Mouse (Mus musculus): ENCODE data around the gene Thap7. TPM values are rescaled to one million over a fixed set of nuclear protein-coding genes. Genes with fewer than 3 reads are reported as not detected.
"Not testable (repeated sequence)": the region's sequence is repeated elsewhere in the genome, so short reads cannot be mapped to it uniquely, and the experiment has no call there.

The Thap7 gene
- polyA plus RNA-seq, 1 experiment from 2014 or later, result 41.0 TPM

- no peak for ATAC-seq (ENCODE audit: low FRiP score, low TSS enrichment)
- H3K4me2 ChIP-seq (replicated peaks; ENCODE audit: low read depth), result no peak overlapping the region
- H3K9me3 ChIP-seq (ENCODE audit: control insufficient read depth, low read length), result no peaks in the 10 kb centered on the region
- peaks cover 2% of the 10 kb centered on the region; the same call in 1 of the 2 replicates for H3K4me1 ChIP-seq (replicated peaks; ENCODE audit: control insufficient read depth, insufficient read depth)
- H3K36me3 ChIP-seq (ENCODE audit: control insufficient read depth, insufficient read depth, low read length), result peaks cover 14% of the 10 kb centered on the region
- H3K9ac ChIP-seq (ENCODE audit: low read length), result no peak overlapping the region
- no peak overlapping the region for H3K4me3 ChIP-seq (ENCODE audit: low read depth, low read length)
- no peak for DNase-seq (ENCODE audit: low spot score)
- no peaks in the 10 kb centered on the region for H3K27me3 ChIP-seq (ENCODE audit: control insufficient read depth, insufficient read depth, low read length)
- no peak overlapping the region for H3K27ac ChIP-seq (replicated peaks)
- 90% methylated on average over 4 of the region's 4 CpGs for WGBS
- TF ChIP-seq CTCF (IDR thresholded peaks at IDR 0.05; ENCODE audit: low read depth), result no peak
- no peak for TF ChIP-seq EP300 (optimal IDR thresholded peaks at IDR 0.05)
Measured at GRCm38 (mm10) chr16:17511431-17511830, 19.5 kb downstream of the Thap7 start.

GRCm38 (mm10) chr16:17510686-17511085 lies 20.2 kb downstream of the Thap7 start:
- H3K9me3 ChIP-seq (ENCODE audit: control insufficient read depth, low read length), result no peaks in the 10 kb centered on the region
- no peak overlapping the region for H3K9ac ChIP-seq (ENCODE audit: low read length)
- peaks cover 2% of the 10 kb centered on the region; the same call in 1 of the 2 replicates for H3K4me1 ChIP-seq (replicated peaks; ENCODE audit: control insufficient read depth, insufficient read depth)
- ATAC-seq (ENCODE audit: low FRiP score, low TSS enrichment) (no peak), DNase-seq (ENCODE audit: low spot score) (no peak)
- H3K36me3 ChIP-seq (ENCODE audit: control insufficient read depth, insufficient read depth, low read length), result peaks cover 9% of the 10 kb centered on the region
- 60% methylated on average over 2 of the region's 2 CpGs for WGBS
- TF ChIP-seq CTCF (IDR thresholded peaks at IDR 0.05; ENCODE audit: low read depth), result no peak
- TF ChIP-seq EP300 (optimal IDR thresholded peaks at IDR 0.05), result no peak
- no peaks in the 10 kb centered on the region for H3K27me3 ChIP-seq (ENCODE audit: control insufficient read depth, insufficient read depth, low read length)
- no peak overlapping the region for H3K4me3 ChIP-seq (ENCODE audit: low read depth, low read length)
- no peak overlapping the region for H3K4me2 ChIP-seq (replicated peaks; ENCODE audit: low read depth)
- H3K27ac ChIP-seq (replicated peaks), result no peak overlapping the region

- no peak overlapping the region for H3K4me3 ChIP-seq (ENCODE audit: low read depth, low read length)
- H3K9me3 ChIP-seq (ENCODE audit: control insufficient read depth, low read length), result no peaks in the 10 kb centered on the region
- peak overlapping the region; percentile 54 for H3K4me2 ChIP-seq (replicated peaks; ENCODE audit: low read depth)
- ATAC-seq (ENCODE audit: low FRiP score, low TSS enrichment) (no peak), DNase-seq (ENCODE audit: low spot score) (no peak)
- no peak for TF ChIP-seq EP300 (optimal IDR thresholded peaks at IDR 0.05)
- TF ChIP-seq CTCF (IDR thresholded peaks at IDR 0.05; ENCODE audit: low read depth), result no peak
- H3K27ac ChIP-seq (replicated peaks), result no peak overlapping the region
- no peak overlapping the region for H3K9ac ChIP-seq (ENCODE audit: low read length)
- WGBS, result 90% methylated on average over 2 of the region's 2 CpGs
- no peaks in the 10 kb centered on the region for H3K27me3 ChIP-seq (ENCODE audit: control insufficient read depth, insufficient read depth, low read length)
- peaks cover 2% of the 10 kb centered on the region; the same call in 1 of the 2 replicates for H3K4me1 ChIP-seq (replicated peaks; ENCODE audit: control insufficient read depth, insufficient read depth)
- H3K36me3 ChIP-seq (ENCODE audit: control insufficient read depth, insufficient read depth, low read length), result peaks cover 5% of the 10 kb centered on the region; the same call in 1 of the 2 replicates
Measured at GRCm38 (mm10) chr16:17510143-17510542, 20.8 kb downstream of the Thap7 start.

- H3K9me3 ChIP-seq (ENCODE audit: control insufficient read depth, low read length), result no peaks in the 10 kb centered on the region
- ATAC-seq (ENCODE audit: low FRiP score, low TSS enrichment) (no peak), DNase-seq (ENCODE audit: low spot score) (no peak)
- peak overlapping the region; percentile 84 for H3K9ac ChIP-seq (ENCODE audit: low read length)
- peaks cover 2% of the 10 kb centered on the region; the same call in 1 of the 2 replicates for H3K4me1 ChIP-seq (replicated peaks; ENCODE audit: control insufficient read depth, insufficient read depth)
- H3K4me2 ChIP-seq (replicated peaks; ENCODE audit: low read depth), result peak overlapping the region; percentile 54
- H3K27me3 ChIP-seq (ENCODE audit: control insufficient read depth, insufficient read depth, low read length), result no peaks in the 10 kb centered on the region
- H3K27ac ChIP-seq (replicated peaks), result peak overlapping the region; percentile 82
- TF ChIP-seq CTCF (IDR thresholded peaks at IDR 0.05; ENCODE audit: low read depth) (no peak), EP300 (optimal IDR thresholded peaks at IDR 0.05) (no peak)
- WGBS, result 6% methylated on average over 9 of the region's 9 CpGs
- peaks cover 3% of the 10 kb centered on the region; the same call in 1 of the 2 replicates for H3K36me3 ChIP-seq (ENCODE audit: control insufficient read depth, insufficient read depth, low read length)
- peak overlapping the region; percentile 75 for H3K4me3 ChIP-seq (ENCODE audit: low read depth, low read length)
Measured at GRCm38 (mm10) chr16:17509240-17509597, 21.7 kb downstream of the Thap7 start.

GRCm38 (mm10) chr16:17508546-17509239 lies 22.2 kb downstream of the Thap7 start, which contains the start of gene Lztr1:
Gene Lztr1 (plus strand): TSS chr16:17508688.
- whole genome bisulfite sequencing, result under 1% methylated on average over 50 of the region's 50 CpGs
- peak within 1 kb of the TSS; percentile 54 for H3K4me2 ChIP-seq (replicated peaks; ENCODE audit: low read depth)
- peak; percentile 35 for TF ChIP-seq CTCF (IDR thresholded peaks at IDR 0.05; ENCODE audit: low read depth)
- no peak for TF ChIP-seq EP300 (optimal IDR thresholded peaks at IDR 0.05)
- H3K4me1 ChIP-seq (replicated peaks; ENCODE audit: control insufficient read depth, insufficient read depth), result peaks cover 2% of the 10 kb centered on the region; the same call in 1 of the 2 replicates
- H3K4me3 ChIP-seq (ENCODE audit: low read depth, low read length), result peak within 1 kb of the TSS; percentile 75
- H3K36me3 ChIP-seq (ENCODE audit: control insufficient read depth, insufficient read depth, low read length), result no peaks in the 10 kb centered on the region; the same call in 1 of the 2 replicates
- peak within 1 kb of the TSS; percentile 84 for H3K9ac ChIP-seq (ENCODE audit: low read length)
- H3K9me3 ChIP-seq (ENCODE audit: control insufficient read depth, low read length), result no peaks in the 10 kb centered on the region
- peak; percentile 95 for ATAC-seq (ENCODE audit: low FRiP score, low TSS enrichment)
- peak within 1 kb of the TSS; percentile 82 for H3K27ac ChIP-seq (replicated peaks)
- peak; percentile 93 for DNase-seq (ENCODE audit: low spot score)
- no peaks in the 10 kb centered on the region for H3K27me3 ChIP-seq (ENCODE audit: control insufficient read depth, insufficient read depth, low read length)

- peak; percentile 32 for TF ChIP-seq CTCF (IDR thresholded peaks at IDR 0.05; ENCODE audit: low read depth)
- H3K9ac ChIP-seq (ENCODE audit: low read length), result peak overlapping the region; percentile 84
- H3K27ac ChIP-seq (replicated peaks), result peak overlapping the region; percentile 82
- not testable (repeated sequence) for DNase-seq (ENCODE audit: low spot score); H3K9me3 ChIP-seq (ENCODE audit: control insufficient read depth, low read length); ATAC-seq (ENCODE audit: low FRiP score, low TSS enrichment); H3K4me1 ChIP-seq (replicated peaks; ENCODE audit: control insufficient read depth, insufficient read depth); H3K36me3 ChIP-seq (ENCODE audit: control insufficient read depth, insufficient read depth, low read length); H3K27me3 ChIP-seq (ENCODE audit: control insufficient read depth, insufficient read depth, low read length)
- WGBS, result 17% methylated on average over 3 of the region's 3 CpGs
- peak overlapping the region; percentile 75 for H3K4me3 ChIP-seq (ENCODE audit: low read depth, low read length)
- H3K4me2 ChIP-seq (replicated peaks; ENCODE audit: low read depth), result peak overlapping the region; percentile 54
Measured at GRCm38 (mm10) chr16:17508031-17508430, 22.9 kb downstream of the Thap7 start.
